Mouse (Mus musculus) liver, adult 2 months (tissue): ENCODE measurements at regions not wholly inside any gene's neighbourhood (a gene's known extent, or its start where the extent isn't known, plus 50 kb on each side); places are given as distances from the start of the nearest gene placed in this dataset.

ENCODE experiments used
- CTCF ChIP-seq: fragments of 200-500 bp; IDR thresholded peaks from 2 replicates; pipeline ENCODE4 v1.5.1; 2011; ENCODE audit warnings: low read depth, low read length, control low read depth
- POLR2A ChIP-seq: fragments of 200-500 bp; IDR thresholded peaks from 2 replicates; pipeline ENCODE4 v1.6.1; 2011; ENCODE audit warnings: low read length, control low read depth; ENCODE audit not compliant: insufficient read depth; ENCODE audit errors: extremely low read depth

GRCm38 (mm10) chr6:63044984-63045383 lies 210.7 kb upstream of the Grid2 start:
- no peak for TF ChIP-seq CTCF
- no peak for TF ChIP-seq POLR2A
